Mouse (Mus musculus) MEL (cell line): ENCODE measurements around the gene Tmem182.

Experiments
- CTCF ChIP-seq, 3 experiments: IDR thresholded peaks in 2 of 3; conservative IDR thresholded peaks in 1 of 3; 2 replicates each; pipeline ENCODE4 v1.5.1; 2011 to 2012; ENCODE audit warnings: low read length in 3 of 3, low read depth in 2 of 3, mild to moderate bottlenecking in 2 of 3, improper control_type of control experiment in 1 of 3, inconsistent platforms in 1 of 3, mixed read lengths in 1 of 3, moderate library complexity in 1 of 3; ENCODE audit not compliant: control insufficient read depth in 1 of 3, insufficient read depth in 1 of 3, poor library complexity in 1 of 3, severe bottlenecking in 1 of 3
- GATA1 ChIP-seq: IDR thresholded peaks from 2 replicates; pipeline ENCODE4 v1.6.1; 2011; ENCODE audit warnings: low read depth, low read length, improper control_type of control experiment
- POLR2AphosphoS5 ChIP-seq: IDR thresholded peaks from 2 replicates; pipeline ENCODE4 v1.6.1; 2012; ENCODE audit warnings: low read depth, borderline replicate concordance, mild to moderate bottlenecking, inconsistent platforms, low read length, moderate library complexity, mixed read lengths
- UBTF ChIP-seq: IDR thresholded peaks from 2 replicates; pipeline ENCODE4 v1.6.1; 2012; ENCODE audit warnings: low read depth, mild to moderate bottlenecking, inconsistent platforms, low read length, improper control_type of control experiment, moderate library complexity, borderline replicate concordance; ENCODE audit not compliant: insufficient read depth
- ZC3H11A ChIP-seq: IDR thresholded peaks from 2 replicates; pipeline ENCODE4 v1.6.1; 2012; ENCODE audit warnings: low read depth, mild to moderate bottlenecking, inconsistent platforms, low read length, improper control_type of control experiment
- ZKSCAN1 ChIP-seq: IDR thresholded peaks from 2 replicates; pipeline ENCODE4 v1.6.1; 2012; ENCODE audit warnings: low read depth, mild to moderate bottlenecking, inconsistent platforms, low read length, improper control_type of control experiment, moderate library complexity

DNA sequence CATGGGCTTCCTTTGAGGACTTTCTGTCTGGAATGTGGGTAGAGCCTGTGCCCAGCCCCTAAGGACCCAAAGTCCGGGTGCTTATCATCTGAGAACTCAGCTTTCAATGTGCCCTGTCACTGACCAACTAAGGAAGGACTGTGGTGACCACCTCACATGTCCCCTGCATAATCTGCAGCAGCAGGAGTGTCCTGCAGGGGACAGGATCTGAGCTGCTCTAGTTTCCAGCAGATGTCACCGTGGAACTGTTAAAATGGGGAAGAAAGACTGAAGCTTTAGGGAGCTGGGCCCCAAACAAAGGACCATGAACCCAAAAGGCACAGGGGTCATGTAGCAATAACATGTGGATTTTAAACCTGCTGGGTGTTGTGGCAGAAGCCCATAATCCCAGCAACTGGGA, 75.1 kb downstream of the Tmem182 start:
- TF ChIP-seq UBTF (no peak), POLR2AphosphoS5 (no peak), ZC3H11A (no peak), CTCF (IDR thresholded peaks at IDR 0.05 in 2 of 3, conservative IDR thresholded peaks at IDR 0.05 in 1 of 3; ENCODE audit: control insufficient read depth in 1 of 3, insufficient read depth in 1 of 3, low read depth in 2 of 3, low read length in 3 of 3, poor library complexity in 1 of 3, severe bottlenecking in 1 of 3) (no peak), GATA1 (no peak), ZKSCAN1 (no peak)
